Mouse (Mus musculus) left cerebral cortex, postnatal 36 days (tissue): ENCODE measurements around the gene A330070K13Rik. TPM values are rescaled to one million over a fixed set of nuclear protein-coding genes. Genes with fewer than 3 reads are reported as not detected.

Source experiments
- DNase-seq, 2 experiments: peaks; one replicate each; pipeline ENCODE4 v3.0.0; 2021 to 2022; ENCODE audit warnings: low spot score in 2 of 2, mixed read lengths in 1 of 2
- intact Hi-C: fragments of 180-260 bp; cut with DNase I; formaldehyde crosslinking; loops from one replicate; pipeline ENCODE4 v1.15.1; 2025
- total RNA-seq, 2 experiments: library from RNA; stranded (reverse); gene quantifications; 2 replicates each; pipeline ENCODE4 v1.2.3; 2021

Gene A330070K13Rik
- total RNA-seq, 2 experiments from 2014 or later, result 1.6 to 2.0 TPM

- DNase-seq, result no peak
- intact Hi-C loops, result no loop called here
These were observed 50.9 kb downstream of the A330070K13Rik start for GRCm38 (mm10) chr5:130333566-130333965.

- DNase-seq, result no peak
- intact Hi-C loops, result no loop called here
These were observed 53.2 kb downstream of the A330070K13Rik start for GRCm38 (mm10) chr5:130331206-130331605.

GRCm38 (mm10) chr5:130330801-130331200 is 53.6 kb downstream of the A330070K13Rik start:
- no peak for DNase-seq
- intact Hi-C loops, result no loop called here

GRCm38 (mm10) chr5:130329889-130330288 is 54.5 kb downstream of the A330070K13Rik start:
- intact Hi-C loops, result no loop called here
- DNase-seq, result no peak

Other genes with a start within 250 kb of the A330070K13Rik start
- 10 to 100 TPM in 1 of 2 experiments, 1 to 10 TPM in 1; 9.4 to 13.1 TPM for gene Kctd7, start 239.8 kb downstream of the A330070K13Rik start, total RNA-seq
- gene Rabgef1, start 212.8 kb downstream of the A330070K13Rik start, total RNA-seq, result 10 to 100 TPM; 58.6 to 59.7 TPM
- gene Tmem248, start 167.6 kb downstream of the A330070K13Rik start, total RNA-seq, result 10 to 100 TPM; 42.9 to 43.3 TPM
- 10 to 100 TPM; 75.4 to 81.3 TPM for gene Sbds, start 129.1 kb downstream of the A330070K13Rik start, total RNA-seq
- 10 to 100 TPM; 15.3 to 16.2 TPM for gene Tyw1, start 129.0 kb downstream of the A330070K13Rik start, total RNA-seq
- gene Caln1, start 15.2 kb downstream of the A330070K13Rik start, total RNA-seq, result 100 to 1,000 TPM; 130 to 138 TPM